Mouse (Mus musculus) heart, embryonic 16.5 days (tissue): ENCODE data around the gene Ltbp2. TPM values are rescaled to one million over a fixed set of nuclear protein-coding genes. Genes with fewer than 3 reads are reported as not detected.

Experiments used
- ATAC-seq: fragments of 200-750 bp; cut with Nextera tagmentation; replicated peaks from 2 replicates; pipeline ENCODE4 v1.8.0; 2017; ENCODE audit warnings: moderate number of reproducible peaks; ENCODE audit not compliant: insufficient read depth, low FRiP score; ENCODE audit errors: extremely low read depth
- H3K27ac ChIP-seq: fragments of 300-500 bp; sonication (generic); 2 replicates; pipeline ENCODE4 v1.5.1; 2014; ENCODE audit warnings: mild to moderate bottlenecking, low read length, control low read depth, moderate library complexity
- H3K27me3 ChIP-seq: fragments of 300-500 bp; sonication (generic); 2 replicates; pipeline ENCODE4 v1.6.1; 2014; ENCODE audit warnings: low read length, mixed read lengths; ENCODE audit not compliant: control insufficient read depth, insufficient read depth
- H3K36me3 ChIP-seq: fragments of 300-500 bp; sonication (generic); 2 replicates; pipeline ENCODE4 v1.6.1; 2014; ENCODE audit not compliant: control insufficient read depth, insufficient read depth
- H3K4me1 ChIP-seq: fragments of 300-500 bp; sonication (generic); 2 replicates; pipeline ENCODE4 v1.6.1; 2014; ENCODE audit warnings: low read length, mixed read lengths; ENCODE audit not compliant: control insufficient read depth, insufficient read depth
- H3K4me2 ChIP-seq: fragments of 300-500 bp; sonication (generic); 2 replicates; pipeline ENCODE4 v1.6.1; 2014; ENCODE audit warnings: low read depth, mild to moderate bottlenecking, control low read depth, low read length
- H3K4me3 ChIP-seq: fragments of 300-500 bp; sonication (generic); 2 replicates; pipeline ENCODE4 v1.5.1; 2014; ENCODE audit warnings: mild to moderate bottlenecking, control low read depth, low read length
- H3K9ac ChIP-seq: fragments of 300-500 bp; sonication (generic); 2 replicates; pipeline ENCODE4 v1.6.1; 2014; ENCODE audit warnings: low read length, control low read depth
- H3K9me3 ChIP-seq: fragments of 300-500 bp; sonication (generic); replicated peaks from 2 replicates; pipeline ENCODE4 v1.6.1; 2016; ENCODE audit warnings: low read length; ENCODE audit not compliant: control insufficient read depth
- WGBS: fragments of 180-500 bp; shearing (Covaris S2); extraction: QIAGEN DNeasy Blood & Tissue Kit; methylation state at CpG from one replicate; pipeline ENCODE4 v1.1.7; 2014; 5-methylcytosine and 5-hydroxymethylcytosine counted together
- polyA plus RNA-seq: library from polyadenylated mRNA; unstranded; fragments of >200 nt; fragmentation: Nextera tagmentation; extraction: Ambion mirVana; gene quantifications from 2 replicates; pipeline ENCODE4 v1.2.1, GENCODE M21; 2015

The Ltbp2 gene
- polyA plus RNA-seq, 1 experiment from 2014 or later, result 5.9 TPM

DNA sequence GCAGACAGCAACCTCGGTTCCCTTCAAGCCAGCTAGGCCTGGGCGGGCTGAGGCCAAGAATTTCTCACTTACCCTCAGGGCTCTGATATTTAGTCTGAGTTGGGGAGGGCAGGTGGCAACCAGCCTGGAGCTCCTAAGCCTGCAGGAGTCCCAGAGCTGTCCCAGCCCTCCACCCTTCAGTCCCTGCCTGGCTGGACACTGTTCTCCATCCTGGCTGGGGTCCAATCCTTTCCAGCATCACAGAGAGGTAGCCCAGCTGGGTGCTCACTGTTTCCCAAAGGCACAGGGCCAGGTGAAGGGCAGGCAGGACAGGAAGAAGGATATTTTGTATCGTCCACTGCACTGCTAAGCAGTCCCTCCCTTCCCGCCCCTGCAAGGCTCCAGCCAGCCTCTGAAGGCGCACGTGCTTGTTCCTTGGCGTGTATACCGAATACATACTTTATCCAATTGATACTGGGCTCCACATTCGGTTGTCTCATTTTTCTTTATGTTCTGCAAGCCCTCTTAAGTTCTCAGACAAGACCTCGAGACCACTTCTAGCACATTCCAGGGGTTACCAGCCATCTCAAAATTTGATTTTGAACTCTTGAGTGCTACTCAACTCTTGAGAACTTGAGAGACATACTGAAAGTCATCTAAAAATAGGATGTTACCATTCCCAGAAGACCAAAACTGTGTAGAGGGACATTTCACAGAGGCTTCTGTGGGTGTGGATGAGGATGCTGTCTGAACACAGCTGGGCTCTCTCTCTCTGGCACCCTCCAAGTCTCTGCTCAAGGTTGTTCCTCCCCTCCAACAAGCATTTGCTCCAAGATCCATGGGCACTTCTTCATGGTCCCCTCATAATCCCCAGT is 31.5 kb upstream of the Ltbp2 start:
- Histone ChIP-seq H3K27ac (peak overlapping the region; percentile 40), H3K9me3 (no peaks in the 10 kb centered on the region), H3K36me3 (no peaks in the 10 kb centered on the region), H3K4me2 (no peak overlapping the region), H3K27me3 (no peaks in the 10 kb centered on the region), H3K9ac (no peak overlapping the region), H3K4me1 (peaks cover 14% of the 10 kb centered on the region), H3K4me3 (no peak overlapping the region)
- 42% methylated on average over 10 of the region's 10 CpGs for WGBS
- peak; percentile 83 for ATAC-seq

DNA sequence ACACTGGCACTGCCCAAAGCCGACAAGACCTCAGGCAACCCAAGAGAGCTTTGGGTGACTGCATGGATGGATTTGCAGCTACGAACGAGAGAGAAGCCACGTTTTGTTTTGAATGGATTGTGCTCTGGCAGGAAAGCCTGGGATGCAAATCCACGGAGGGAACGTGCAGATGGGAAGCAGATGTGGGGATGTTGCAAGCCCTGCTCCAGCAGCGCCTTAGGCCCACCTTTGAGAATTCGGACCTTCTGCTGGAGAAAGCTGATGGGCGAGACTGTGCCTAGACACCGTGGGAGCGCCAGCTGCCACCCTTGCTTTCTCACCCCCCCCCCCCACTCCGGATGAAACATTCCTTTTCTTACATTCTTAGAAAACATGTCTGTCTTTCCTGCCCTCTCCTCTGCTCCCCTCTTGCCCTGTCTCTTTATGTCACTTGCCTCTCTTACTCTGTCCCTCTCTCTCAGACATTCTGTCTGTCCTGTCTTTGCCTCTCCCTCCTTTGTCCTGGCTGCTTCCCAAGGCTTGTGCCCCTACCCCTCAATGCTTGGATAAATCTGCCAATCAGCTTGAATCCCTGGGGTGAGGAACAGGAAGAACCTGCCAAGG is 30.8 kb upstream of the Ltbp2 start:
- H3K27ac ChIP-seq, result peak overlapping the region; percentile 40
- no peaks in the 10 kb centered on the region for H3K27me3 ChIP-seq
- H3K36me3 ChIP-seq, result no peaks in the 10 kb centered on the region
- peaks cover 14% of the 10 kb centered on the region for H3K4me1 ChIP-seq
- no peak overlapping the region for H3K4me2 ChIP-seq
- 71% methylated on average over 12 of the region's 12 CpGs for WGBS
- H3K9ac ChIP-seq, result no peak overlapping the region
- no peak overlapping the region for H3K4me3 ChIP-seq
- H3K9me3 ChIP-seq, result no peaks in the 10 kb centered on the region
- no peak for ATAC-seq

DNA sequence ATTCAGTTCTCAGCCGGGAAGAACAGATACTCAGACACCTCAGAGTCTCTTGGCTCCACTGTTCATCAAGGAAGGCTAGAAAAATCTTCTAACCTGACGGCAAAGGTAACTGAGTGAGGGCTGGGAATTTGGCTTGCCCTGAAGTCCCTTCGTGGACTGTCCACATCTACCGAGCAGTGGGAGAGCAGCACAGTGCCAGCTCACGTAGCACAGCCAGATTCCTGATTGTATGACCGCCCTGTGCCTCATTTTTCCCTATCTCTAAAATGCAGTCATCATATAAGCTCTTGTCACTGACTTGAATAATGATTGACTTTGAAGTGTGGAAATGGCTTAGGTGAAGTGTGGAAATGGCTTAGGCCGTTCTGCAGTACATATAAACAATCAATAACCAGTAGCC is 28.1 kb upstream of the Ltbp2 start:
- no peaks in the 10 kb centered on the region for H3K9me3 ChIP-seq
- WGBS, result 67% methylated on average over 7 of the region's 7 CpGs
- H3K27me3 ChIP-seq, result no peaks in the 10 kb centered on the region
- H3K4me2 ChIP-seq, result no peak overlapping the region
- no peak overlapping the region for H3K27ac ChIP-seq
- H3K4me3 ChIP-seq, result no peak overlapping the region
- H3K36me3 ChIP-seq, result no peaks in the 10 kb centered on the region
- no peak overlapping the region for H3K9ac ChIP-seq
- peaks cover 14% of the 10 kb centered on the region for H3K4me1 ChIP-seq
- no peak for ATAC-seq

GRCm38 (mm10) chr12:84900317-84900716 is 24.0 kb upstream of the Ltbp2 start:
- 72% methylated on average over 7 of the region's 7 CpGs for WGBS
- no peaks in the 10 kb centered on the region for H3K36me3 ChIP-seq
- no peak overlapping the region for H3K4me2 ChIP-seq
- no peak for ATAC-seq
- no peaks in the 10 kb centered on the region for H3K27me3 ChIP-seq
- peaks cover 4% of the 10 kb centered on the region; the same call in 1 of the 2 replicates for H3K4me1 ChIP-seq
- no peak overlapping the region for H3K4me3 ChIP-seq
- no peak overlapping the region for H3K27ac ChIP-seq
- H3K9me3 ChIP-seq, result no peaks in the 10 kb centered on the region
- H3K9ac ChIP-seq, result no peak overlapping the region

DNA sequence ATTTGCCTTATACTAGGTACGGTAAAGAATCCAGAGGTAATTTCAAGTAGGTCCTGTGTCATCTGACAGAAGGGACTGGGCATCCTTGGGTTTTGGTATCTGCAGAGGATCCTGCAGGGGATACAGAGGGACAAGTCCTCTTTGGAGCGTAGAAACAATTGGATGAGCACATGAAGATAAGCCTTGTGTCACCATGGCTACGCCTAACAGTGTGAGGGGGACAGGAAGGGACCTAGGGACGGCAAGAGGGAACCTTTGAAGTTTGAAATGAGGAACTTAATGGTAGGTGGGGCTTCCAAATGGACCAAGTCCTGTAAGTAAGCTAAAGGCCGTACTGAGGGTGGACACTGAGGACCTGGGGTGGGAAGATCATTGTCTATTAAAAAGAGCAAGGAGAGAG is 21.0 kb upstream of the Ltbp2 start:
- Histone ChIP-seq H3K27me3 (no peaks in the 10 kb centered on the region), H3K4me2 (no peak overlapping the region), H3K4me1 (peaks cover 4% of the 10 kb centered on the region; the same call in 1 of the 2 replicates), H3K27ac (no peak overlapping the region), H3K9ac (no peak overlapping the region), H3K36me3 (no peaks in the 10 kb centered on the region), H3K4me3 (no peak overlapping the region), H3K9me3 (no peaks in the 10 kb centered on the region)
- 78% methylated on average over 5 of the region's 5 CpGs for WGBS
- ATAC-seq, result no peak

DNA sequence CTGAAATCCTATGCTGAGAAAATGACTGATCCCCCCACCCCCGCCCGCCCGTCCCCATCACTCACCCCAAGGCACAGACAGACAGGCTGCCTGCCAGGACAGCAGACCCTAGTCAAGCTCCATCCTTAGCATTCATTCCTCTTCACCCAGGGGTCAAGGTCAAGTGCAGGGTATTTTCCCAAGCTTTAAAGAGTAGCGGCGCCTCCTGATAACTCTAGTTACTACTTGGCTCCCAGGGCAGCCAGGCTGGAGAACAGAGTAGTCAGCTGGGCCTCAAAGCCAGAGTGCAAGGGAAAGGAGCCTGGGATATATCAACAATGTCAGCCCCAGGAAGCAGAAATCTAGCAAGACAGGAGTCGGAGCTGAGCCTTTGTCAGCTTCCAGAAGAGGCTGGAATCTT is 19.9 kb upstream of the Ltbp2 start:
- Histone ChIP-seq H3K27ac (no peak overlapping the region), H3K4me2 (no peak overlapping the region), H3K9ac (no peak overlapping the region), H3K4me3 (no peak overlapping the region), H3K27me3 (no peaks in the 10 kb centered on the region), H3K9me3 (no peaks in the 10 kb centered on the region), H3K36me3 (no peaks in the 10 kb centered on the region), H3K4me1 (peaks cover 4% of the 10 kb centered on the region; the same call in 1 of the 2 replicates)
- no peak for ATAC-seq
- 43% methylated on average over 6 of the region's 6 CpGs for WGBS

DNA sequence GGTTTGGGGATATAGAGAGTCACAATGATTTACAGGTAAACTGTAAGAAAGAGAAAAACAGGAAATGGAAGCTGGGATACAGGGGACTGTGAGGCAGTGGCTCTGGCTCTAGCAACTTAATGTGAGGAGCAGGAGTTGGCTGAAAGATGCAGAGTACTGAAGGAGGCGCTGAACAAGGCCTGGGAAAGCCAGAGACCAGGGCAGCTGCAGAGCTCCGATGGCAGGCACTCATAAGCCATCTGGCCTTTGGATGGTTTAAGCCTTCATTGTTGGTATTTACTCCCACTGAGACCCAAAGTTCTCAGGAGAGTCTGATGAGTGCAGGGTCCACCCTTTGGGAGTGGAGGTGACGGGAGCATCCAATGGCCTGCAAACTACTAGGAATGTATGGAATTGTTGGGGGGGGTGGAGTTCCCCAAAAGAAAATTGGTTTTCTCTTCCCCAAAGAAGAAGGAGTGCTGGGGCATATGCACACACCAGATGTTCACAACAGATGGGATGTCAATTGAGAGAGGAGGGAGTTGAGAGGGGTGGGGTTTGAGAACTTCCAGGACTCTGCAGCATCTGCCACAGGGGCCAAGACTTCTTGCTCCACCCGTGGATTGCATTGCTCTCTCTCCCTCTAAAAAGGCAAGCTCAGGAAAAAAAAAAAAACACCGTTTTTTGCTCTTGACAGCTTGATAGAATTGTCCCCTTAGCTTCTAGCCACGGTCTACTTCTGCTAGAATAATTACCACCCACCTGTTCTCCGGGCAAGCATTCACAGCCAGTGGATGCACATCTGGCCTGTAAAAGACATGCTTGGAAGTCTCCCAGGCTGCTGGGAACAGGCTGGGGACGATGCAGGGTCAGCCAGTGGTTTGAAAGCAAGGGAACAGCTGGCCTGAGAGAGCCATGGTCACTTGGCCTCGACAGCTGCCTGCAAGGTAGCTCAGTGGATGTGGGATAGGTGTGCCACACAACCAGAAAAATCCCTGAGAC is 17.6 kb upstream of the Ltbp2 start:
- ATAC-seq, result no peak
- H3K27ac ChIP-seq, result no peak overlapping the region
- peaks cover 4% of the 10 kb centered on the region; the same call in 1 of the 2 replicates for H3K4me1 ChIP-seq
- H3K9me3 ChIP-seq, result no peaks in the 10 kb centered on the region
- 60% methylated on average over 9 of the region's 9 CpGs for WGBS
- H3K4me2 ChIP-seq, result no peak overlapping the region
- H3K9ac ChIP-seq, result no peak overlapping the region
- no peaks in the 10 kb centered on the region for H3K27me3 ChIP-seq
- no peaks in the 10 kb centered on the region for H3K36me3 ChIP-seq
- no peak overlapping the region for H3K4me3 ChIP-seq

GRCm38 (mm10) chr12:84890289-84890688 is 14.0 kb upstream of the Ltbp2 start:
- H3K9me3 ChIP-seq, result no peaks in the 10 kb centered on the region
- no peaks in the 10 kb centered on the region for H3K4me1 ChIP-seq
- no peak overlapping the region for H3K4me3 ChIP-seq
- no peak overlapping the region for H3K9ac ChIP-seq
- no peak overlapping the region for H3K4me2 ChIP-seq
- 0 out of 2 replicates have a peak, but pooled peaks cover 3% of the 10 kb centered on the region for H3K27me3 ChIP-seq
- 63% methylated on average over 15 of the region's 15 CpGs for WGBS
- no peaks in the 10 kb centered on the region for H3K36me3 ChIP-seq
- no peak for ATAC-seq
- H3K27ac ChIP-seq, result no peak overlapping the region
